Mouse (Mus musculus) stomach, embryonic 15.5 days (tissue): ENCODE data around the gene Hist1h3g. TPM values are rescaled to one million over a fixed set of nuclear protein-coding genes. Genes with fewer than 3 reads are reported as not detected.

Experiments
- ATAC-seq: fragments of 200-750 bp; cut with Nextera tagmentation; 2 replicates; pipeline ENCODE4 v1.8.0; 2017; ENCODE audit warnings: low read depth, moderate number of reproducible peaks, moderate TSS enrichment; ENCODE audit not compliant: insufficient read depth, low FRiP score
- H3K27ac ChIP-seq: fragments of 300-500 bp; sonication (generic); 2 replicates; pipeline ENCODE4 v1.5.1; 2015; ENCODE audit warnings: mild to moderate bottlenecking, inconsistent platforms
- H3K27me3 ChIP-seq: fragments of 300-500 bp; sonication (generic); replicated peaks from 2 replicates; pipeline ENCODE4 v1.6.1; 2015; ENCODE audit warnings: inconsistent platforms
- H3K36me3 ChIP-seq: fragments of 300-500 bp; sonication (generic); 2 replicates; pipeline ENCODE4 v1.6.1; 2015; ENCODE audit warnings: inconsistent platforms
- H3K4me1 ChIP-seq: fragments of 300-500 bp; sonication (generic); 2 replicates; pipeline ENCODE4 v1.6.1; 2015; ENCODE audit warnings: inconsistent platforms
- H3K4me2 ChIP-seq: fragments of 300-500 bp; sonication (generic); 2 replicates; pipeline ENCODE4 v1.6.1; 2015; ENCODE audit warnings: mild to moderate bottlenecking, inconsistent platforms
- H3K4me3 ChIP-seq: fragments of 300-500 bp; sonication (generic); replicated peaks from 2 replicates; pipeline ENCODE4 v1.5.1; 2015; ENCODE audit warnings: inconsistent platforms
- H3K9ac ChIP-seq: fragments of 300-500 bp; sonication (generic); 2 replicates; pipeline ENCODE4 v1.6.1; 2015; ENCODE audit warnings: inconsistent platforms
- H3K9me3 ChIP-seq: fragments of 300-500 bp; sonication (generic); 2 replicates; pipeline ENCODE4 v1.6.1; 2016; ENCODE audit warnings: inconsistent platforms
- WGBS: fragments of 180-500 bp; shearing (Covaris S2); methylation state at CpG from one replicate; pipeline ENCODE4 v1.1.7; 2015; 5-methylcytosine and 5-hydroxymethylcytosine counted together
- polyA plus RNA-seq: library from polyadenylated mRNA; unstranded; fragments of >200 nt; fragmentation: Nextera tagmentation; extraction: Ambion mirVana; gene quantifications from 2 replicates; pipeline ENCODE4 v1.2.1, GENCODE M21; 2015

The Hist1h3g gene
- polyA plus RNA-seq, 1 experiment from 2014 or later: 7.3 TPM

- 37% methylated on average over 5 of the region's 5 CpGs for WGBS
- Histone ChIP-seq H3K4me1 (peaks cover 5% of the 10 kb centered on the region), H3K9me3 (no peaks in the 10 kb centered on the region), H3K36me3 (no peaks in the 10 kb centered on the region), H3K27me3 (no peaks in the 10 kb centered on the region), H3K4me2 (peak overlapping the region; percentile 34; the same call in 1 of the 2 replicates), H3K27ac (no peak overlapping the region), H3K4me3 (peak overlapping the region; percentile 2; the same call in 1 of the 2 replicates), H3K9ac (no peak overlapping the region)
- no peak for ATAC-seq
Measured at GRCm38 (mm10) chr13:23501511-23501910, 33.7 kb upstream of the Hist1h3g start.

- Histone ChIP-seq H3K4me1 (peaks cover 5% of the 10 kb centered on the region), H3K36me3 (no peaks in the 10 kb centered on the region), H3K4me3 (peak overlapping the region; percentile 2; the same call in 1 of the 2 replicates), H3K27ac (no peak overlapping the region), H3K9ac (no peak overlapping the region), H3K4me2 (peak overlapping the region; percentile 25; the same call in 1 of the 2 replicates), H3K27me3 (no peaks in the 10 kb centered on the region), H3K9me3 (no peaks in the 10 kb centered on the region)
- no peak for ATAC-seq
- WGBS: 33% methylated on average over 9 of the region's 9 CpGs
Measured at GRCm38 (mm10) chr13:23502031-23502567, 33.1 kb upstream of the Hist1h3g start.

GRCm38 (mm10) chr13:23502916-23503315 lies 32.3 kb upstream of the Hist1h3g start:
- 60% methylated on average over 4 of the region's 4 CpGs for WGBS
- no peak for ATAC-seq
- Histone ChIP-seq H3K9ac (no peak overlapping the region), H3K27me3 (no peaks in the 10 kb centered on the region), H3K4me3 (no peak overlapping the region), H3K4me1 (peaks cover 5% of the 10 kb centered on the region), H3K9me3 (no peaks in the 10 kb centered on the region), H3K27ac (no peak overlapping the region), H3K4me2 (no peak overlapping the region), H3K36me3 (no peaks in the 10 kb centered on the region)

- Histone ChIP-seq H3K9ac (no peak overlapping the region), H3K4me2 (0 out of 2 replicates have a peak overlapping the region, but pooled peaks have one; percentile 16), H3K4me1 (peaks cover 5% of the 10 kb centered on the region), H3K9me3 (no peaks in the 10 kb centered on the region), H3K27me3 (no peaks in the 10 kb centered on the region), H3K4me3 (no peak overlapping the region), H3K36me3 (no peaks in the 10 kb centered on the region), H3K27ac (no peak overlapping the region)
- 5% methylated on average over 9 of the region's 9 CpGs for WGBS
- peak; percentile 24; the same call in 1 of the 2 replicates for ATAC-seq
Measured at GRCm38 (mm10) chr13:23503797-23504196, 31.4 kb upstream of the Hist1h3g start.

- Histone ChIP-seq H3K27ac (no peak overlapping the region), H3K9ac (no peak overlapping the region)
Measured at GRCm38 (mm10) chr13:23505662-23506345, 29.4 kb upstream of the Hist1h3g start.

GRCm38 (mm10) chr13:23506351-23506750 lies 28.9 kb upstream of the Hist1h3g start:
- WGBS: 19% methylated on average over 13 of the region's 13 CpGs
- H3K9ac ChIP-seq: no peak overlapping the region

More at GRCm38 (mm10) chr13:23505662-23506345, 29.4 kb upstream of the Hist1h3g start:
- Histone ChIP-seq H3K27me3 (no peaks in the 10 kb centered on the region), H3K4me3 (peak overlapping the region; percentile 23), H3K4me1 (peaks cover 7% of the 10 kb centered on the region), H3K9me3 (no peaks in the 10 kb centered on the region), H3K36me3 (no peaks in the 10 kb centered on the region), H3K4me2 (peak overlapping the region; percentile 48)
- ATAC-seq: no peak
- 20% methylated on average over 14 of the region's 14 CpGs for WGBS

GRCm38 (mm10) chr13:23506819-23507515 lies 28.3 kb upstream of the Hist1h3g start:
- ATAC-seq: no peak
- peaks cover 7% of the 10 kb centered on the region for H3K4me1 ChIP-seq
- H3K27ac ChIP-seq: no peak overlapping the region
- 40% methylated on average over 14 of the region's 14 CpGs for WGBS
- no peaks in the 10 kb centered on the region for H3K36me3 ChIP-seq
- H3K4me3 ChIP-seq: no peak overlapping the region
- H3K9me3 ChIP-seq: no peaks in the 10 kb centered on the region
- no peak overlapping the region for H3K9ac ChIP-seq
- H3K27me3 ChIP-seq: no peaks in the 10 kb centered on the region
- 0 out of 2 replicates have a peak overlapping the region, but pooled peaks have one; percentile 48 for H3K4me2 ChIP-seq

More at GRCm38 (mm10) chr13:23506351-23506750, 28.9 kb upstream of the Hist1h3g start:
- no peak overlapping the region for H3K27ac ChIP-seq
- H3K4me3 ChIP-seq: 0 out of 2 replicates have a peak overlapping the region, but pooled peaks have one; percentile 23
- H3K4me2 ChIP-seq: peak overlapping the region; percentile 48
- H3K4me1 ChIP-seq: peaks cover 7% of the 10 kb centered on the region
- 0 out of 2 replicates have a peak, but pooled peaks have one; percentile 44 for ATAC-seq
- H3K9me3 ChIP-seq: no peaks in the 10 kb centered on the region
- no peaks in the 10 kb centered on the region for H3K36me3 ChIP-seq
- no peaks in the 10 kb centered on the region for H3K27me3 ChIP-seq

GRCm38 (mm10) chr13:23510127-23510526 lies 25.1 kb upstream of the Hist1h3g start:
- Histone ChIP-seq H3K27me3 (no peaks in the 10 kb centered on the region), H3K4me3 (no peak overlapping the region), H3K27ac (no peak overlapping the region), H3K36me3 (no peaks in the 10 kb centered on the region), H3K9ac (no peak overlapping the region), H3K9me3 (no peaks in the 10 kb centered on the region), H3K4me1 (peaks cover 7% of the 10 kb centered on the region), H3K4me2 (no peak overlapping the region)
- 36% methylated on average over 1 of the region's 1 CpGs for WGBS
- no peak for ATAC-seq

GRCm38 (mm10) chr13:23513517-23513916 lies 21.7 kb upstream of the Hist1h3g start:
- H3K4me3 ChIP-seq: no peak overlapping the region
- no peak for ATAC-seq
- 83% methylated on average over 1 of the region's 1 CpGs for WGBS
- no peaks in the 10 kb centered on the region for H3K9me3 ChIP-seq
- no peaks in the 10 kb centered on the region for H3K36me3 ChIP-seq
- no peak overlapping the region for H3K27ac ChIP-seq
- 0 out of 2 replicates have a peak, but pooled peaks cover 4% of the 10 kb centered on the region for H3K4me1 ChIP-seq
- no peak overlapping the region for H3K4me2 ChIP-seq
- no peak overlapping the region for H3K9ac ChIP-seq
- H3K27me3 ChIP-seq: no peaks in the 10 kb centered on the region

GRCm38 (mm10) chr13:23515281-23515680 lies 19.9 kb upstream of the Hist1h3g start:
- H3K27ac ChIP-seq: no peak overlapping the region
- H3K4me1 ChIP-seq: 0 out of 2 replicates have a peak, but pooled peaks cover 4% of the 10 kb centered on the region
- H3K9me3 ChIP-seq: no peaks in the 10 kb centered on the region
- H3K9ac ChIP-seq: no peak overlapping the region
- H3K4me2 ChIP-seq: no peak overlapping the region
- H3K27me3 ChIP-seq: no peaks in the 10 kb centered on the region
- H3K4me3 ChIP-seq: no peak overlapping the region
- no peaks in the 10 kb centered on the region for H3K36me3 ChIP-seq
- 76% methylated on average over 5 of the region's 5 CpGs for whole genome bisulfite sequencing
- no peak for ATAC-seq

GRCm38 (mm10) chr13:23515826-23516620 lies 19.2 kb upstream of the Hist1h3g start:
- Histone ChIP-seq H3K27me3 (no peaks in the 10 kb centered on the region), H3K36me3 (no peaks in the 10 kb centered on the region), H3K9me3 (no peaks in the 10 kb centered on the region), H3K4me2 (peak overlapping the region; percentile 57), H3K4me3 (peak overlapping the region; percentile 31), H3K4me1 (0 out of 2 replicates have a peak, but pooled peaks cover 2% of the 10 kb centered on the region), H3K9ac (no peak overlapping the region), H3K27ac (no peak overlapping the region)
- 52% methylated on average over 15 of the region's 15 CpGs for WGBS
- ATAC-seq: no peak
